21 mouse cellular contexts compared by ENCODE assay signal in genomic region chr12:32085189-32085588, GRCm38 (mm10).
"Had no signal": no experiment of that assay in that cellular context is flagged by ENCODE, and none has a peak within 500 bp of the region (broad histone marks: within the 10 kb centered on the region; RNA-seq: fewer than 3 reads in every experiment).

No protein-coding gene starts in this region.

- H3K27me3 ChIP-seq: limb, embryonic 13.5 days; midbrain, embryonic 13.5 days had no signal

- H3K9ac ChIP-seq: limb, embryonic 13.5 days; lung, embryonic 14.5 days; midbrain, embryonic 13.5 days had no signal

- DNase-seq: kidney, adult 18-20 months; kidney, adult 9 months; kidney, postnatal 10 days; kidney, postnatal 36 days; lung, embryonic 14.5 days; right cerebral cortex, adult 18-20 months; right cerebral cortex, postnatal 14 days; right cerebral cortex, postnatal 4 days; thymus, adult 2 months; thymus, postnatal 14 days; thymus, postnatal 4 days had no signal

- H3K9me3 ChIP-seq: limb, embryonic 10.5 days; midbrain, embryonic 13.5 days had no signal

- H3K36me3 ChIP-seq: limb, embryonic 10.5 days; limb, embryonic 13.5 days; midbrain, embryonic 10.5 days; midbrain, embryonic 13.5 days had no signal

- H3K4me2 ChIP-seq: limb, embryonic 13.5 days; lung, embryonic 14.5 days; midbrain, embryonic 13.5 days had no signal

- H3K27ac ChIP-seq: limb, embryonic 10.5 days; limb, embryonic 13.5 days; macrophage; midbrain, embryonic 10.5 days; midbrain, embryonic 13.5 days; stomach, postnatal 0 days had no signal

- H3K4me3 ChIP-seq: limb, embryonic 10.5 days; limb, embryonic 13.5 days; midbrain, embryonic 10.5 days; midbrain, embryonic 13.5 days had no signal

- H3K4me1 ChIP-seq: limb, embryonic 10.5 days; limb, embryonic 13.5 days; midbrain, embryonic 10.5 days; midbrain, embryonic 13.5 days had no signal

- ATAC-seq: inflammation-experienced regulatory T-cells, adult 6 months; intestine, embryonic 16.5 days; lung, postnatal 0 days; midbrain, embryonic 13.5 days; midbrain, embryonic 16.5 days had no signal
